Mouse (Mus musculus): ENCODE measurements around the gene Lrrc49. TPM values are rescaled to one million over a fixed set of nuclear protein-coding genes. Genes with fewer than 3 reads are reported as not detected.
A peak's percentile ranks its signal among the peaks of the same experiment; 100 is the strongest.

The Lrrc49 gene
- total RNA-seq, 2 experiments from 2014 or later = 4.4 to 6.8 TPM

- ATAC-seq (replicated peaks; ENCODE audit: poor library complexity) = peak; percentile 18
Observed at GRCm38 (mm10) chr9:60546169-60546568, 141.8 kb downstream of the Lrrc49 start.

GRCm38 (mm10) chr9:60545361-60546096 lies 142.4 kb downstream of the Lrrc49 start:
- peak; percentile 91 for ATAC-seq (replicated peaks; ENCODE audit: poor library complexity)

GRCm38 (mm10) chr9:60543422-60544015 lies 144.4 kb downstream of the Lrrc49 start:
- ATAC-seq (replicated peaks; ENCODE audit: poor library complexity) = no peak

- no peak for ATAC-seq (replicated peaks; ENCODE audit: poor library complexity)
Observed at GRCm38 (mm10) chr9:60530310-60530709, 157.6 kb downstream of the Lrrc49 start.

- ATAC-seq (replicated peaks; ENCODE audit: poor library complexity) = no peak
Observed at GRCm38 (mm10) chr9:60529348-60530243, 158.4 kb downstream of the Lrrc49 start.

- ATAC-seq (replicated peaks; ENCODE audit: poor library complexity) = no peak
Observed at GRCm38 (mm10) chr9:60528269-60528668, 159.7 kb downstream of the Lrrc49 start.

GRCm38 (mm10) chr9:60527836-60528235 lies 160.1 kb downstream of the Lrrc49 start:
- no peak for ATAC-seq (replicated peaks; ENCODE audit: poor library complexity)

- no peak for ATAC-seq (replicated peaks; ENCODE audit: poor library complexity)
Observed at GRCm38 (mm10) chr9:60527051-60527450, 160.9 kb downstream of the Lrrc49 start.

GRCm38 (mm10) chr9:60526195-60526594 lies 161.8 kb downstream of the Lrrc49 start:
- no peak for ATAC-seq (replicated peaks; ENCODE audit: poor library complexity)

GRCm38 (mm10) chr9:60521806-60522264 lies 166.1 kb downstream of the Lrrc49 start, which contains the start of gene Thsd4:
Gene Thsd4, minus strand, starts transcription at chr9:60522046.
- peak; percentile 68 for ATAC-seq (replicated peaks; ENCODE audit: poor library complexity)

- no peak for ATAC-seq (replicated peaks; ENCODE audit: poor library complexity)
Observed at GRCm38 (mm10) chr9:60521143-60521542, 166.8 kb downstream of the Lrrc49 start.

- ATAC-seq (replicated peaks; ENCODE audit: poor library complexity) = no peak
Observed at GRCm38 (mm10) chr9:60519601-60520000, 168.4 kb downstream of the Lrrc49 start.

Other genes starting within 250 kb of the Lrrc49 start
- 0.05 and 0.44 TPM in 2 replicates for gene Thsd4, start 166.1 kb downstream of the Lrrc49 start, total RNA-seq (2015)
- gene Thsd4, start 166.1 kb downstream of the Lrrc49 start, total RNA-seq (2017) = 0.10 and 0.17 TPM in 2 replicates
- not detected in 2 replicates for gene Larp6, start 24.8 kb upstream of the Lrrc49 start, total RNA-seq (2015)
- gene Larp6, start 24.8 kb upstream of the Lrrc49 start, total RNA-seq (2017) = not detected in 2 replicates
- 0.61 and 1.1 TPM in 2 replicates for gene Uaca, start 106.4 kb upstream of the Lrrc49 start, total RNA-seq (2015)
- 2.9 and 3.3 TPM in 2 replicates for gene Uaca, start 106.4 kb upstream of the Lrrc49 start, total RNA-seq (2017)